Mouse (Mus musculus): ENCODE data around the gene Camk1. TPM values are rescaled to one million over a fixed set of nuclear protein-coding genes. Genes with fewer than 3 reads are reported as not detected.

Camk1 gene
- polyA plus RNA-seq, 1 experiment from 2014 or later, result 109 TPM

GRCm38 (mm10) chr6:113361476-113361875, 17.7 kb upstream of the Camk1 start:
- TF ChIP-seq CTCF (IDR thresholded peaks at IDR 0.05; ENCODE audit: low read depth), result peak; percentile 7; the same call in 1 of the 2 replicates
- DNase-seq (no peak), ATAC-seq (ENCODE audit: insufficient read depth) (no peak)
- WGBS, result 66% methylated on average over 4 of the region's 4 CpGs
- no peak overlapping the region for H3K27ac ChIP-seq (ENCODE audit: low read depth)
- no peak overlapping the region for H3K4me2 ChIP-seq
- H3K9ac ChIP-seq, result no peak overlapping the region
- no peaks in the 10 kb centered on the region for H3K9me3 ChIP-seq (ENCODE audit: low read depth, low read length)
- H3K27me3 ChIP-seq (ENCODE audit: insufficient read depth, low read length), result no peaks in the 10 kb centered on the region
- H3K4me3 ChIP-seq (ENCODE audit: low read depth, low read length), result no peak overlapping the region
- peaks cover 2% of the 10 kb centered on the region; the same call in 1 of the 2 replicates for H3K36me3 ChIP-seq (ENCODE audit: insufficient read depth)
- H3K4me1 ChIP-seq (ENCODE audit: insufficient read depth), result no peaks in the 10 kb centered on the region

GRCm38 (mm10) chr6:113353696-113354095, 9.9 kb upstream of the Camk1 start:
- no peaks in the 10 kb centered on the region for H3K9me3 ChIP-seq (ENCODE audit: low read depth, low read length)
- DNase-seq (no peak), ATAC-seq (ENCODE audit: insufficient read depth) (no peak)
- H3K27me3 ChIP-seq (ENCODE audit: insufficient read depth, low read length), result no peaks in the 10 kb centered on the region
- no peak overlapping the region for H3K4me2 ChIP-seq
- 61% methylated on average over 3 of the region's 3 CpGs for WGBS
- no peak overlapping the region for H3K27ac ChIP-seq (ENCODE audit: low read depth)
- no peak for TF ChIP-seq CTCF (IDR thresholded peaks at IDR 0.05; ENCODE audit: low read depth)
- no peak overlapping the region for H3K4me3 ChIP-seq (ENCODE audit: low read depth, low read length)
- H3K4me1 ChIP-seq (ENCODE audit: insufficient read depth), result no peaks in the 10 kb centered on the region
- H3K36me3 ChIP-seq (ENCODE audit: insufficient read depth), result no peaks in the 10 kb centered on the region
- no peak overlapping the region for H3K9ac ChIP-seq

DNA sequence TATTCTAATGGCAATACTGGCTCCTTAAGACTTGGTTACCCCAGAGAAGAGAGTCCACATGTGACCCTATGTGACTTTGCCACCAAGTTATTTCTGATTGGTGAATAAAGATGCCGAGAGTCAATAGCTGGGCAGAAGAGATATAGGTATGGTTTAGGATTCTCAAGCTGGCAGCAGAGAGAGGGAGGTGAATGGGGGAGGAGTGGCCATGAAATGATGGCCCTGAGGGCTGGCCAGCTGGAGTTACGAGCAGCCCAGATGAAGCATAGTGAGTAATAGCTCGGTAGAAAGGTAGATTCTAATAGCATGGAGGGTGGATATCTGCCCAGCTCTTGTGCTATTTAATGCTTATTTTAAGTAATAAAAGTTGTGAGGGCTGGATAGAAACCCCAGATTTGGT, 9.0 kb upstream of the Camk1 start:
- H3K36me3 ChIP-seq (ENCODE audit: insufficient read depth), result no peaks in the 10 kb centered on the region
- TF ChIP-seq CTCF (IDR thresholded peaks at IDR 0.05; ENCODE audit: low read depth), result no peak
- ATAC-seq (ENCODE audit: insufficient read depth), result no peak
- no peaks in the 10 kb centered on the region for H3K4me1 ChIP-seq (ENCODE audit: insufficient read depth)
- H3K9me3 ChIP-seq (ENCODE audit: low read depth, low read length), result no peaks in the 10 kb centered on the region
- 77% methylated on average over 3 of the region's 3 CpGs for WGBS
- H3K9ac ChIP-seq, result no peak overlapping the region
- H3K4me2 ChIP-seq, result no peak overlapping the region
- no peak overlapping the region for H3K4me3 ChIP-seq (ENCODE audit: low read depth, low read length)
- H3K27me3 ChIP-seq (ENCODE audit: insufficient read depth, low read length), result no peaks in the 10 kb centered on the region
- H3K27ac ChIP-seq (ENCODE audit: low read depth), result no peak overlapping the region
- no peak for DNase-seq

DNA sequence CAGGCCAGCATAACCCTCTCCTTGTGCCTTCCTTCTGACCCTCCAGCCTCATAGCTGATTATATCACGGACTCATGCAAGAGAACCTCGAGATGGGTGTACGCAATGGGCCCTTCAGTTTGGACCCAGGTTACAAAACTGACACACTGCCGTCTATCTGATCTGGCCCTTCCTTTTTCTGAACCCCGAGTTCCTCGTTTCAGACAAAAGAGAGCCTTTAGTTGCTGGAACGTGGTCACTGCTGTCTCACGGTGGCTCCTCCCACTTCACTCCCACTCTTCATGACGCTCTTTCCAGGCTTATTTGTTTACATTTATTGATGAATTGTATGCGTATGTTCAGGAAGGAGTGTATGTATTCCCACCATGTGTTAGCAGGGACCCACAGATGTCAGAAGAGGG, 7.9 kb upstream of the Camk1 start:
- Histone ChIP-seq H3K4me3 (ENCODE audit: low read depth, low read length) (no peak overlapping the region), H3K27ac (ENCODE audit: low read depth) (no peak overlapping the region), H3K27me3 (ENCODE audit: insufficient read depth, low read length) (no peaks in the 10 kb centered on the region), H3K4me2 (no peak overlapping the region), H3K36me3 (ENCODE audit: insufficient read depth) (no peaks in the 10 kb centered on the region), H3K9me3 (ENCODE audit: low read depth, low read length) (no peaks in the 10 kb centered on the region), H3K9ac (no peak overlapping the region), H3K4me1 (ENCODE audit: insufficient read depth) (no peaks in the 10 kb centered on the region)
- 41% methylated on average over 10 of the region's 10 CpGs for WGBS
- ATAC-seq (ENCODE audit: insufficient read depth) (peak; percentile 63), DNase-seq (peak; percentile 51)
- TF ChIP-seq CTCF (IDR thresholded peaks at IDR 0.05; ENCODE audit: low read depth), result no peak

DNA sequence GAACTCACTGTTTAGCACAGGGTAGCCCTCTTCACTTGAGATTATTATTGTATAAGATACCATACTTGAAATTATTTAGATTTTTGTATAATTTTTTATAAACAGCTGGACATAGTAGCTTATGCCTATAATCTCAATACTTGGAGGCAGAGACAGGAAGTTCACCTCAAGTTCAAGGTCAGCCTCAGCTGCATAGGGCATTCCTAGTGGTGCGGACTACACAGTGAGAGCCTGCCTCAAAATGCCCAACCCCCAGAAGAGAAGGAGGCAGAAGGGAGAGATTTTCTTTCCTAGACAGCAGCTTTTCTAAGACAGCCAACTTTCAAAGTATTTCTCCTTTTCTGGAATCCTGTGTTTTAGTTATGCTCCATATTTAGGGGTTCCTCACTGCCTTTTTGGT, 7.4 kb upstream of the Camk1 start:
- H3K9me3 ChIP-seq (ENCODE audit: low read depth, low read length), result no peaks in the 10 kb centered on the region
- H3K9ac ChIP-seq, result no peak overlapping the region
- H3K4me2 ChIP-seq, result no peak overlapping the region
- H3K4me3 ChIP-seq (ENCODE audit: low read depth, low read length), result no peak overlapping the region
- H3K36me3 ChIP-seq (ENCODE audit: insufficient read depth), result no peaks in the 10 kb centered on the region
- H3K4me1 ChIP-seq (ENCODE audit: insufficient read depth), result no peaks in the 10 kb centered on the region
- TF ChIP-seq CTCF (IDR thresholded peaks at IDR 0.05; ENCODE audit: low read depth), result no peak
- H3K27ac ChIP-seq (ENCODE audit: low read depth), result no peak overlapping the region
- DNase-seq (no peak), ATAC-seq (ENCODE audit: insufficient read depth) (no peak)
- H3K27me3 ChIP-seq (ENCODE audit: insufficient read depth, low read length), result no peaks in the 10 kb centered on the region
- 72% methylated on average over 1 of the region's 1 CpGs for WGBS

- no peaks in the 10 kb centered on the region for H3K9me3 ChIP-seq (ENCODE audit: low read depth, low read length)
- no peaks in the 10 kb centered on the region for H3K36me3 ChIP-seq (ENCODE audit: insufficient read depth)
- H3K4me1 ChIP-seq (ENCODE audit: insufficient read depth), result no peaks in the 10 kb centered on the region
- H3K27me3 ChIP-seq (ENCODE audit: insufficient read depth, low read length), result no peaks in the 10 kb centered on the region
- no peak overlapping the region for H3K9ac ChIP-seq
- no peak for ATAC-seq (ENCODE audit: insufficient read depth)
- no peak overlapping the region for H3K4me2 ChIP-seq
- DNase-seq, result no peak
- TF ChIP-seq CTCF (IDR thresholded peaks at IDR 0.05; ENCODE audit: low read depth), result no peak
- no peak overlapping the region for H3K27ac ChIP-seq (ENCODE audit: low read depth)
- no peak overlapping the region for H3K4me3 ChIP-seq (ENCODE audit: low read depth, low read length)
Observed at GRCm38 (mm10) chr6:113350538-113350937, 6.8 kb upstream of the Camk1 start.

DNA sequence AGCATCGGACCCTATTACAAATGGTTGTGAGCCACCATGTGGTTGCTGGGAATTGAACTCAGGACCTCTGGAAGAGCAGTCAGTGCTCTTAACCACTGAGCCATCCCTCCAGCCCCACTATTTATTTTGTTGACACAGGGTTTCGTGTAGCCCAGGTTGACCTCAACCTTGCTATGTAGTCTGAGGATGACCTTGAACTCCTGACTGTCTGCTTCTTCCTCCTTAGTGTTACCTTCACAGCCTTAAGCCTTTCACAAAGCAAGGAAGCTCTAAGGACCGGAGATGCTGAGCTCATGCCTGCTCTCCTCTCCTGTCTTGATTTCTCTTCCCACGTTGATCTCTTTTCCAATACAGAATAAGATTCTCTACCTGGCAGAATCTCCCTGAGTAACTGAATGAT, 3.1 kb upstream of the Camk1 start:
- no peak for DNase-seq
- Histone ChIP-seq H3K4me2 (no peak overlapping the region), H3K27me3 (ENCODE audit: insufficient read depth, low read length) (no peaks in the 10 kb centered on the region), H3K36me3 (ENCODE audit: insufficient read depth) (no peaks in the 10 kb centered on the region), H3K9ac (no peak overlapping the region), H3K4me3 (ENCODE audit: low read depth, low read length) (no peak overlapping the region), H3K9me3 (ENCODE audit: low read depth, low read length) (no peaks in the 10 kb centered on the region), H3K4me1 (ENCODE audit: insufficient read depth) (peaks cover 10% of the 10 kb centered on the region), H3K27ac (ENCODE audit: low read depth) (no peak overlapping the region)
- TF ChIP-seq CTCF (IDR thresholded peaks at IDR 0.05; ENCODE audit: low read depth), result no peak
- no peak for ATAC-seq (ENCODE audit: insufficient read depth)
- 58% methylated on average over 4 of the region's 4 CpGs for WGBS

DNA sequence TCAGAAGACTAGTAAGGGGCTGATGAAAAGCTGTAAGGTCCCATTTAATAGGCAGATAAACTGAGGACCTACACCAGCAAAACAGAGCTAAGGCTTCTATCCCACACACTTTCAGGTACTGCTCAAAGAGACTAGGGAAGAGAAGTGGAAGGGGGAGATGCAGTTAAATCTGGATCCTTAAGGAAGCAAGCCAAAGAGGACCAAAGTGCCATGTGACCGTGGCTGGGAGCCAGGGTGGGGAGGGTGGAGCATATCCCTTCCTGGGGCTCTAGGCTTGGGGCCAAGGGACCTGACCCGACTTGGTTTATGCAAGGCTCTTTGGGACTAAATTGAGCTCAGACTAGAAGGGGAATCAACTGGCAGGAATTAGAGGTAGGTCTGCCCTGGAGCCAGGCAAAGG, 537 bp upstream of the Camk1 start:
- DNase-seq (peak; percentile 85), ATAC-seq (ENCODE audit: insufficient read depth) (no peak; the same call in 1 of the 2 replicates)
- Histone ChIP-seq H3K27ac (ENCODE audit: low read depth) (peak overlapping the region; percentile 63), H3K4me3 (ENCODE audit: low read depth, low read length) (peak overlapping the region; percentile 59), H3K27me3 (ENCODE audit: insufficient read depth, low read length) (no peaks in the 10 kb centered on the region), H3K36me3 (ENCODE audit: insufficient read depth) (peaks cover 18% of the 10 kb centered on the region), H3K9ac (peak overlapping the region; percentile 76), H3K4me1 (ENCODE audit: insufficient read depth) (peaks cover 15% of the 10 kb centered on the region), H3K4me2 (peak overlapping the region; percentile 65), H3K9me3 (ENCODE audit: low read depth, low read length) (no peaks in the 10 kb centered on the region)
- no peak for TF ChIP-seq CTCF (IDR thresholded peaks at IDR 0.05; ENCODE audit: low read depth)
- WGBS, result 31% methylated on average over 2 of the region's 2 CpGs

Data from lung, embryonic 14.5 days (tissue).